Mouse (Mus musculus) CH12.LX (cell line): ENCODE measurements around the gene Gm5108. TPM values are rescaled to one million over a fixed set of nuclear protein-coding genes. Genes with fewer than 3 reads are reported as not detected.

ENCODE experiments used
- DNase-seq: peaks from one replicate; pipeline ENCODE4 v3.0.0-alpha.2; 2013; ENCODE audit errors: extremely low read depth
- H3K27ac ChIP-seq: 2 replicates; pipeline ENCODE4 v1.5.1; 2012; ENCODE audit warnings: low read depth, mild to moderate bottlenecking, control low read depth, moderate library complexity; ENCODE audit not compliant: insufficient read depth
- H3K27me3 ChIP-seq: replicated peaks from 2 replicates; pipeline ENCODE3; 2012; ENCODE audit warnings: inconsistent platforms
- H3K36me3 ChIP-seq, 2 experiments: replicated peaks in 1 of 2; 2 replicates each; pipeline versions ENCODE3 to v1.6.1; 2012; ENCODE audit warnings: inconsistent platforms in 1 of 2, low read length in 1 of 2, mild to moderate bottlenecking in 1 of 2, mixed read lengths in 1 of 2, moderate library complexity in 1 of 2; ENCODE audit not compliant: control insufficient read depth in 1 of 2, insufficient read depth in 1 of 2
- H3K4me1 ChIP-seq, 2 experiments: 2 replicates each; pipeline ENCODE4 v1.6.1; 2012; ENCODE audit warnings: inconsistent platforms in 1 of 2, moderate library complexity in 1 of 2; ENCODE audit not compliant: insufficient read depth in 2 of 2, control insufficient read depth in 1 of 2
- H3K4me2 ChIP-seq: 2 replicates; pipeline ENCODE4 v1.6.1; 2012; ENCODE audit warnings: low read depth, mild to moderate bottlenecking, control low read depth; ENCODE audit not compliant: poor library complexity, insufficient read depth, severe bottlenecking
- H3K4me3 ChIP-seq, 3 experiments: fragments of 150-350 bp in 1 of 3; sonication (generic) in 1 of 3; replicated peaks in 1 of 3; 2 replicates each; pipeline versions ENCODE3 to v1.5.1; 2011 to 2012; ENCODE audit warnings: low read depth in 2 of 3, low read length in 2 of 3, mild to moderate bottlenecking in 2 of 3, moderate library complexity in 2 of 3, control low read depth in 1 of 3, improper control_type of control experiment in 1 of 3, inconsistent platforms in 1 of 3, mixed read lengths in 1 of 3; ENCODE audit not compliant: poor library complexity in 1 of 3
- H3K79me2 ChIP-seq: replicated peaks from 2 replicates; pipeline ENCODE4 v1.6.1; 2012; ENCODE audit warnings: mild to moderate bottlenecking, moderate library complexity; ENCODE audit not compliant: control insufficient read depth, poor library complexity, insufficient read depth, severe bottlenecking; ENCODE audit errors: extremely low read depth
- H3K9ac ChIP-seq: 2 replicates; pipeline ENCODE4 v1.6.1; 2012; ENCODE audit warnings: low read depth, mild to moderate bottlenecking, control low read depth, moderate library complexity; ENCODE audit not compliant: insufficient read depth
- H3K9me3 ChIP-seq: replicated peaks from 2 replicates; pipeline ENCODE3; 2012; ENCODE audit warnings: low read length, inconsistent platforms, mixed read lengths
- BHLHE40 ChIP-seq: IDR thresholded peaks from 2 replicates; pipeline ENCODE4 v1.6.1; 2011; ENCODE audit warnings: mild to moderate bottlenecking, low read depth, low read length, improper control_type of control experiment
- CHD2 ChIP-seq: IDR thresholded peaks from 2 replicates; pipeline ENCODE4 v1.6.1; 2011; ENCODE audit warnings: low read length, improper control_type of control experiment
- ELF1 ChIP-seq: IDR thresholded peaks from 2 replicates; pipeline ENCODE4 v1.6.1; 2014; ENCODE audit warnings: low read depth, mild to moderate bottlenecking, inconsistent platforms, low read length, improper control_type of control experiment
- ETS1 ChIP-seq: conservative IDR thresholded peaks from 2 replicates; pipeline ENCODE4 v1.6.1; 2012; ENCODE audit warnings: low read depth, mild to moderate bottlenecking, inconsistent platforms, low read length, improper control_type of control experiment, moderate library complexity
- GABPA ChIP-seq: IDR thresholded peaks from 2 replicates; pipeline ENCODE4 v1.6.1; 2012; ENCODE audit warnings: low read depth, low read length, improper control_type of control experiment, inconsistent platforms; ENCODE audit not compliant: insufficient replicate concordance
- MAX ChIP-seq: IDR thresholded peaks from 2 replicates; pipeline ENCODE4 v1.6.1; 2011; ENCODE audit warnings: low read length, improper control_type of control experiment
- MAZ ChIP-seq: IDR thresholded peaks from 2 replicates; pipeline ENCODE4 v1.6.1; 2012; ENCODE audit warnings: low read depth, mild to moderate bottlenecking, inconsistent platforms, low read length, improper control_type of control experiment, moderate library complexity
- MXI1 ChIP-seq: IDR thresholded peaks from 2 replicates; pipeline ENCODE4 v1.6.1; 2011; ENCODE audit warnings: mild to moderate bottlenecking, low read depth, low read length, improper control_type of control experiment
- MYC ChIP-seq: IDR thresholded peaks from 2 replicates; pipeline ENCODE4 v1.6.1; 2011; ENCODE audit warnings: low read depth, mild to moderate bottlenecking, improper control_type of control experiment, low read length
- PAX5 ChIP-seq: IDR thresholded peaks from 2 replicates; pipeline ENCODE4 v1.6.1; 2012; ENCODE audit warnings: low read length, inconsistent platforms, mixed read lengths
- RAD21 ChIP-seq: IDR thresholded peaks from 2 replicates; pipeline ENCODE4 v1.6.1; 2011; ENCODE audit warnings: low read depth, mild to moderate bottlenecking, low read length, improper control_type of control experiment, moderate library complexity
- RCOR1 ChIP-seq: conservative IDR thresholded peaks from 2 replicates; pipeline ENCODE4 v1.6.1; 2012; ENCODE audit warnings: low read depth, mild to moderate bottlenecking, inconsistent platforms, low read length, improper control_type of control experiment
- TBP ChIP-seq: conservative IDR thresholded peaks from 2 replicates; pipeline ENCODE4 v1.6.1; 2011; ENCODE audit warnings: low read depth, low read length, improper control_type of control experiment
- USF1 ChIP-seq: IDR thresholded peaks from 2 replicates; pipeline ENCODE4 v1.6.1; 2014; ENCODE audit warnings: low read depth, mild to moderate bottlenecking, inconsistent platforms, low read length, improper control_type of control experiment
- ZKSCAN1 ChIP-seq: IDR thresholded peaks from 2 replicates; pipeline ENCODE4 v1.6.1; 2012; ENCODE audit warnings: low read depth, inconsistent platforms, low read length, improper control_type of control experiment, borderline replicate concordance
- ZMIZ1 ChIP-seq: IDR thresholded peaks from 2 replicates; pipeline ENCODE4 v1.6.1; 2012; ENCODE audit warnings: low read depth, mild to moderate bottlenecking, inconsistent platforms, low read length, improper control_type of control experiment
- ZNF384 ChIP-seq: IDR thresholded peaks from 2 replicates; pipeline ENCODE4 v1.6.1; 2012; ENCODE audit warnings: low read depth, low read length, improper control_type of control experiment, inconsistent platforms
- dilution Hi-C: fragments of 300-500 bp; cut with MboI; formaldehyde crosslinking; loops from 2 replicates; pipeline ENCODE4 v1.14.3; 2020; ENCODE audit warnings: low sequenced_read_pairs; ENCODE audit not compliant: extremely low pct_unique_long_range_greater_than_20kb, extremely low pct_ligation_motif_present
- in situ Hi-C: fragments of 300-500 bp; cut with MboI; formaldehyde crosslinking; loops from 3 replicates; pipeline ENCODE4 v1.14.3; 2019; ENCODE audit warnings: low sequenced_read_pairs, low pct_ligation_motif_present, low pct_unique_long_range_greater_than_20kb, mixed read lengths
- polyA plus RNA-seq: library from polyadenylated mRNA; unstranded; fragments of >175 nt; gene quantifications from 2 replicates; pipeline ENCODE4 v1.2.1, GENCODE M21; 2012; ENCODE audit warnings: low read depth; ENCODE audit not compliant: insufficient read length
- total RNA-seq, 2 experiments: library from RNA; depleted of rRNA; stranded (reverse); fragments of 300-350 nt in 1 of 2; fragments of >200 nt in 1 of 2; gene quantifications; 2 replicates each; pipeline ENCODE4 v1.2.3; 2012 to 2014

Gm5108 gene
- total RNA-seq (2012; rRNA removed) (not detected in 2 replicates), total RNA-seq (2014; rRNA removed) (not detected in 2 replicates), polyA plus RNA-seq (not detected in 2 replicates)

DNA sequence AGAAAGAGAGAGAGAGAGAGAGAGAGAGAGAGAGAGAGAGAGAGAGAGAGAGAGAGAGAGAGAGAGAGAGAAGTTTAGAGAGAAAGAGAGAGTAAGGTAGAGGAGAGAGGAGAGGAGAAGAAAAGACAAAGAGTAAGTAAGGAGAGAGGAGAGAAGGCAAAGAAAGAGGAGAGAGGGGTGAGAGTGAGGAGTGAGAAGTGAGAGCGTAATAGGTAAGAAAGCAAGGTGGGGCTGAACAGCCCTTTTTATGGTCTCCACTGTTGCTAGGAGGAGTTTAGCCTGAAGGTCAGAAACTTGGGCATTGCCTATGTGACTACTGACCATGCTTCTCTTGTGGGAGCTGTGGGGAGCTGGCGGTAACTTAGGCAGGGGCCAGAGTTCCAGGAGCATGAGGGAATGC lies at the start of gene Gm5108:
Gm5108 (plus strand) TSS at position 301 of the 400 bp plus-strand sequence.
- H3K9ac ChIP-seq, result no peak within 1 kb of the TSS
- H3K4me2 ChIP-seq, result no peak within 1 kb of the TSS
- dilution Hi-C loops, result no loop called here
- no peak within 1 kb of the TSS for H3K4me3 ChIP-seq
- H3K36me3 ChIP-seq, result no peaks in the 10 kb centered on the region
- no peak within 1 kb of the TSS for H3K27ac ChIP-seq
- no peaks in the 10 kb centered on the region for H3K27me3 ChIP-seq
- TF ChIP-seq GABPA (no peak), TBP (no peak), MYC (no peak), MAX (no peak), BHLHE40 (no peak), RAD21 (no peak), ZMIZ1 (no peak), ETS1 (no peak), ZNF384 (no peak)
- no peaks in the 10 kb centered on the region for H3K79me2 ChIP-seq
- H3K9me3 ChIP-seq, result no peaks in the 10 kb centered on the region
- no peak for DNase-seq
- no peaks in the 10 kb centered on the region for H3K4me1 ChIP-seq
- in situ Hi-C loops, result no loop called here

DNA sequence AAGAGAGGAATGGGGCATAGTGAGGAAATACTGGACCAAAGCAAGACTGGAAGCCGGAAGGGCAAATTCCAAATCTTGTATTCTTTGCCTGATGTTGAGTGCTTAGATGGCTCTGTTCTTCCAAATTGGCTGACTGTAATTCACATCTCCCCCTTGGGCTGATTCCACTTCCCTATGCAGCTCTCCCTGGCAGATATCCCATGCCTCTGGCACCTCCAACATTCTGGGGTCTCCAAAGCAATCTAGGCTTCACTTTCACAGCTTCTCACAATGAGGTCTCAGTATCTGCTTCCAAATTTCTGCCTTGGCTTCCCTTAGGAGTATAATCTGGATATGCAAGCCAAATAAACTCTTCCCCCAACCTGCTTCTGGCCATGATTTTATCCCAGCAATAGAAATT lies 42.5 kb upstream of the Gm5108 start:
- H3K79me2 ChIP-seq, result no peaks in the 10 kb centered on the region
- H3K27me3 ChIP-seq, result no peaks in the 10 kb centered on the region
- H3K9ac ChIP-seq, result no peak overlapping the region
- in situ Hi-C loops, result no loop called here
- no peaks in the 10 kb centered on the region for H3K9me3 ChIP-seq
- H3K4me3 ChIP-seq, result no peak overlapping the region
- TF ChIP-seq MAZ (no peak), BHLHE40 (no peak), ZMIZ1 (no peak), PAX5 (no peak), RCOR1 (no peak), ELF1 (no peak), ZKSCAN1 (no peak), MAX (no peak), MYC (no peak), ZNF384 (no peak), USF1 (no peak), GABPA (no peak), CHD2 (no peak), MXI1 (no peak)
- dilution Hi-C loops, result no loop called here
- H3K4me1 ChIP-seq, result no peaks in the 10 kb centered on the region
- H3K4me2 ChIP-seq, result no peak overlapping the region
- no peaks in the 10 kb centered on the region for H3K36me3 ChIP-seq
- no peak for DNase-seq
- H3K27ac ChIP-seq, result no peak overlapping the region
